Mouse (Mus musculus): Measurements from ENCODE around the gene Lnpep.
"Not testable (repeated sequence)": the region's sequence is repeated elsewhere in the genome, so short reads cannot be mapped to it uniquely, and the experiment has no call there.

Lnpep gene

DNA sequence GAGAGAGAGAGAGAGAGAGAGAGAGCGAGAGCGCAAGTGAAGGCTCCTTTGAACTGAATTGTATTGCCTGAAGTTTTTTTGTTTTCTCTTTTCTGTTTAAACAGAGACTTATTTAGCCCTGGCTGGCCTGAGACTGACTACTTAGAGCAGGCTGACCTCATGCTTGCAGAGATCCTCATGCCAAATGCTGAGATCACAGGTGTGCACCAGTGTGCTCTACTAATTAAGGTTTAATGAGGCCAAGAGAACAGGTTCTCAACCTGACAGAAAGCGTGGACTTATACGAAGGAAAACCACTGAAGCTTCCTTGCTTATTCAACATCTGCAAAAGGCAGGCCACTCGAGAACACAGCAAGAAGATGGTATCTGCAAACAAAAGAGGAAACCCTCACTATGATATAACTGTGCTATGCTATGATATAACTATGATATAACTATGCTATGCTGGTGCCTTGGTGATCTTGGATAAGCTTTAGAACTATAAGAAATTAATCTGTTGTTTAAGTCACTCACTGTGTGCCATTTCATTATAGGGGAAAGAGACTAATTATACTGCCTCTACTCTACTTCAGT is 16.3 kb downstream of the Lnpep start:
- no peak for DNase-seq

- no peak for DNase-seq
These were observed 20.3 kb downstream of the Lnpep start for GRCm38 (mm10) chr17:17604554-17604953.

DNA sequence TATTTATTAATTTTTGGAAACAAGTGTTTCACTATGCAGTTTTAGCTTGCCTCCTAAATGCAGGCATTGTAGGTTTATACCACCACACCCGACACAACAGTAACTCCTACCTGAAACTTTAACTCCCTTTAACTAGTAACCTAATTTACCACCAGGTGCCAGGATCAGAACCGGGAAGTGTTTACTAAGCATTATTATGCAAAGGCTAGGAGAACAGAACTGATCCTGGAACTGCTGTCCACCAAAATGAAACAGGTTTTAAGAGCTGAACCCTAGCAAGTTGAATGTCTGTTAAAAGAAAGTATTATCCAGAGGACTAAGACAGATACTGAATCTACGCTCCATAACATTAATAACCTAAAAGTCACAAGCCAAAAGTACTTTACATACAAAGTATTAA is 21.2 kb downstream of the Lnpep start:
- no peak for DNase-seq

- no peak for DNase-seq
These were observed 22.1 kb downstream of the Lnpep start for GRCm38 (mm10) chr17:17602786-17603185.

DNA sequence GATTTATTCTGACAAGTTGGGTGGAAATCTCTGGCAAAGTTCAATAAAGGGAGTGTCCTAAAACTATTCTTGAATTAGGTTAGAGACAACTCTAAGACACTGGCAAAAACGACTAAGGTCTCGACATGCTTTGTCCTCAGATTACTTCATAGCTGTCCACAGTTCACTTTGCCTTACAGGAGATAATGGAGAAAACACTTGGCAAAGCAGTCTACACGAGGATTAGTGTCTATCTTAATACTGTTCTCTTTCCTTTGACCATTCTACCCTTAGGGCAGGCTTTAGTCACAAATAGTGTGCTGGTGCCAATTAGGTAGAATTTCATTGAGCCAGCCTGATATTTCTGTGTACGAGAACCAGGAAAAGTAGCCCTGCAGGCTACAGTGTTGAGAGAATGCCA is 22.5 kb downstream of the Lnpep start:
- no peak for DNase-seq

DNA sequence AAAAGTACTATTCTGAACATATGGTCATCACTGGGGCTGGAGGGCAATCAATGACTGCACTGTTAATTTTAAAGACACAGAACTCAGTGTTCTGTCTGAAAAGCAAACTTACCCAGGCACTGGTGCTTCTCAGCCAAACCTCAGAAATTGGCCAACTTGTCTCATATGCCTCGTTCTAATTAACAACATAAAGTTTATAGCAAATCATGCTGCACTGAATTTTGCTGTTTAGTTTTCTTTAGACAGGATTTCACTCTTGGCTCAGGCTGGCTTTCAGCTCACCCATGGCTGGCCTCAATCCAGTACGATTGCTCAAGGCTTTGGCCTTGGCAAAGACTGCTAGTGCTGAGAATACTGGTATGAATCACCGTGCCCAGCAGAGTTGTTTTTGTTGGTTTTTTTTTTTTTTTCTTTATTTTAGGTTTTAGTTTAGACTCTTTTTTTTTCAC is 24.0 kb downstream of the Lnpep start:
- peak; percentile 77 for DNase-seq

- no peak for DNase-seq
These were observed 24.8 kb downstream of the Lnpep start for GRCm38 (mm10) chr17:17600001-17600400.

- DNase-seq, result no peak
These were observed 26.5 kb downstream of the Lnpep start for GRCm38 (mm10) chr17:17598355-17598754.

- no peak for DNase-seq
These were observed 31.9 kb downstream of the Lnpep start for GRCm38 (mm10) chr17:17592926-17593325.

GRCm38 (mm10) chr17:17587333-17588047 is 37.4 kb downstream of the Lnpep start:
- DNase-seq, result no peak

DNA sequence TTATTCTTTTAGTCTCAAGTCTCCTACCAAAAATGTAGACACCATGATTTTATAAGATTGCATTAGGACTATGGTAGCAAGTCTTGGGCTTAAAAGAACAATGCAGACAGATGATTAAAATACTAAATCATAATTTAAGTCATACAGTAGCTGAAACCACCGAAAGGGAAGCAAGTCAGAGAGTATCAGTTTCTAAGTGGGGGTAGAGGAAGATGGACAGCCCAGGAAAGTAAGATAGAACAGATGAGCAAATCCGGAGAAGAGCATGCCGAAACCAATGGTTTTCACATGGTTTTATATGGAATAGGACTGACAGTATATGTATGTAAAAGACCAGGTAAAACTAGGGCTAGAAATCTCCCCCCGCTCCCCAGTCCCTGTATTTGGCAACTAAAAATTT is 39.7 kb downstream of the Lnpep start:
- DNase-seq, result no peak

- no peak for DNase-seq
These were observed 41.0 kb downstream of the Lnpep start for GRCm38 (mm10) chr17:17583896-17584295.

DNA sequence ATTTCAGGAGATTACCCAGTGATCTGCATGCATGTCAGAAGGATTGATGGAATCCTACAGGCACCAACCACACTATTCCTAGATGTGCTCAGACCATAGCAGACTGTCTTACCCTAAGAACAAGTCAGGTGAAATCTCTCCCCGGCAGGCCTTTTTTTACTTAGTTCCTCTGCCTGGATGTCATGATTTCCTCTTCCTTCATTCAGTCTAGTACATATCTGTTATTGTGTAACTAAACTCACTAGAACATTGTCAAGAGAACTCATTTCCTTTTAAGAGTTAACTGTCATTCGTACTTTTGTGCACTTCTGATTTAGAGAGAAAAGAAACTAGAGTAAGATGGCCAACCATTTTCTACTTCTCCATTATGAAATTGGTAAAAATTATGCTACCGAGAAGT is 43.6 kb downstream of the Lnpep start:
- no peak for DNase-seq

DNA sequence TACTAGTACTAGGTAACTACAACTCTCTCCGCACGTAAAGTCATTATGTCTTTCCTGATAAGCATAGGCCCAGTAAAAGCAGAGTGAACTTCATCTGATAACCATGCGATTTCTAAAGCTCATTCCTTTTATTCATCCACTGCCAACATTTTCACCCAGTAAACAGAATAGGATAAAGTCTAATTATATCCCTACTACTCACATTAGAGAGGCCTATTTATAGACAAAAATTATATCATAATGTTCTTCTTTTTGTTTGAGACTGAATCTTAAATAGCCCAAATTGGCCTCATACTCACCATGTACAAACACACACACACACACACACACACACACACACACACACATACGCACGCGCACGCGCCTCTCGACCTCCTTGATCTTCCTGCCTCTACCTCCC is 48.5 kb downstream of the Lnpep start:
- DNase-seq, result no peak

GRCm38 (mm10) chr17:17567071-17567470 is 57.8 kb downstream of the Lnpep start:
- no peak for DNase-seq

DNA sequence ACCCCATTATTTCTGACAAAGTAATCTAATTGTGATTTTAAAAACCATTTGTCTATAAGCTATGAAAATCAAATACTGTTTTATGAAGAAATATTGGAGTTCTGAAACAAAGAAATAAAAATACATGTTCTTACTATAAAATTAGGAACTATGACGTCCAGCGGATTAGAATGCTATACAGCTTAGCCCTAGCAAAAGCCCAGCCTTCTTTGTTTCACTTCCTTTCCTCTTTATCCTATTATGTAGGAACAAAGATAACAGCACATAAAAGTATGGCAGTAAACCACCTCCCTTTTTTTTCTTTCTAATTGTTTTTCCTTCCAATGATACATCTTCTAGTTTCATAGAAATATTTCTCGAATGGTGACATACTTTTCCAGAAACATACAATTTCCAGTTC is 75.9 kb downstream of the Lnpep start:
- no peak for DNase-seq

GRCm38 (mm10) chr17:17531338-17531737 is 93.5 kb downstream of the Lnpep start:
- no peak for DNase-seq

GRCm38 (mm10) chr17:17516384-17517016 is 108.3 kb downstream of the Lnpep start:
- no peak for DNase-seq

- DNase-seq, result no peak
These were observed 118.2 kb downstream of the Lnpep start for GRCm38 (mm10) chr17:17506677-17507076.

DNA sequence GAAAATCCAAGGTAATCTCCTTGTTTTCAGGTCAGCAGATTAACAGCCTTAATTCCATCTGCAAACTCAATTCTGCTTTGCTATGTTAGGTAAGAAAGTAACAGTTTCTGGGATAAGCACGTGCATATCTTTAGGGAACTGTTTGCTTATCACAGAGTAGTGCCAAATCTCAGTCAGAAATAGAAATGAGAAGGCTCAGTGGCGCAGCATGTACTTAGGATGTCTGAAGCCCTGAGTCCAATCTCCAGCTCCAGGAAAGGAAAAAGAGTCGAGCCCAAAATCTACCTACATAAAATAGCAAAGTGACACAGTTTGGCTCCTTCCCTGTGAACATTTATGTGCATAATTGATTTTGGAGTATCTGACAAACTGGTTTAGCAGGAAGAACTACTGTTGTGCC is 125.6 kb downstream of the Lnpep start:
- no peak for DNase-seq

- no peak for DNase-seq
These were observed 126.0 kb downstream of the Lnpep start for GRCm38 (mm10) chr17:17498848-17499247.

- no peak for DNase-seq
These were observed 128.1 kb downstream of the Lnpep start for GRCm38 (mm10) chr17:17496730-17497129.

DNA sequence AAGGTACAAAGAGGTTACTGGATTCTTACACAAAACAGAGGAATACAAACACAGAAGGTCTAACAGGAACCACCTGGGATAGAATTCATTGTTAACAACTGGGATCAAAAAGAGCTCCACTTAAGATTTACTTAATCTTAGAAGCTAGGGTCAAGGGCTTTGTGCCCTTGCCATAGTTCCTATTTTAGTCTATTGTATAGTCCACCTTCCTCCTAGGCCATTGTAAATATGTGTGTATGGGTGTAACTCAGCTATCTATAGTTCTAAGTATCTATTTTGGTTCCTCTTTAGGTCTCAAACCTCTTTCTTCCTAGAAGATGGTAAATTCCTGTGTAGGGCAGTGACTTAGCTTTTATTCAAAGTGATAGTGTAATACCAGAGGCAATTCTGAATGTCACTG is 128.6 kb downstream of the Lnpep start:
- DNase-seq, result not testable (repeated sequence)

- DNase-seq, result no peak
These were observed 132.7 kb downstream of the Lnpep start for GRCm38 (mm10) chr17:17492116-17492515.

All from kidney, adult 18-20 months (tissue).